16 mouse cellular contexts compared by ENCODE assay signal in genomic region chr10:117580405-117580804, GRCm38 (mm10).
"Had no signal": no experiment of that assay in that cellular context is flagged by ENCODE, and none has a peak within 500 bp of the region (broad histone marks: within the 10 kb centered on the region; RNA-seq: fewer than 3 reads in every experiment).

No protein-coding gene starts in this region.

- H3K9me3 ChIP-seq: neural tube, embryonic 13.5 days; neural tube, embryonic 15.5 days; stomach, embryonic 15.5 days had no signal

- H3K4me2 ChIP-seq: neural tube, embryonic 12.5 days; neural tube, embryonic 13.5 days; neural tube, embryonic 15.5 days; stomach, embryonic 15.5 days had no signal

- H3K36me3 ChIP-seq: neural tube, embryonic 12.5 days; neural tube, embryonic 13.5 days; neural tube, embryonic 15.5 days; stomach, embryonic 15.5 days had no signal

- H3K9ac ChIP-seq: neural tube, embryonic 12.5 days; neural tube, embryonic 13.5 days; neural tube, embryonic 15.5 days; stomach, embryonic 15.5 days had no signal

- DNase-seq: retina, postnatal 1 day; right cerebral cortex, adult 18-20 months; right cerebral cortex, postnatal 25 days; right cerebral cortex, postnatal 4 days; spleen, adult 18-20 months; thymus, adult 18-20 months; thymus, adult 2 months; thymus, postnatal 14 days; thymus, postnatal 25 days; thymus, postnatal 36 days; thymus, postnatal 4 days had no signal

- H3K27ac ChIP-seq: neural tube, embryonic 12.5 days; neural tube, embryonic 13.5 days; neural tube, embryonic 15.5 days; stomach, embryonic 15.5 days; stomach, postnatal 0 days had no signal

- H3K4me1 ChIP-seq: stomach, embryonic 15.5 days had no signal

- H3K27me3 ChIP-seq: neural tube, embryonic 12.5 days; neural tube, embryonic 13.5 days; neural tube, embryonic 15.5 days; stomach, embryonic 15.5 days had no signal

- H3K4me3 ChIP-seq: neural tube, embryonic 12.5 days; neural tube, embryonic 13.5 days; neural tube, embryonic 15.5 days; stomach, embryonic 15.5 days had no signal
